Mouse (Mus musculus): Measurements from ENCODE around the gene Olfr750.

Olfr750 gene

GRCm38 (mm10) chr14:51036214-51036613 is 38.0 kb downstream of the Olfr750 start:
- in situ Hi-C loops (cut with MseI, MboI): no loop called here

GRCm38 (mm10) chr14:51035206-51035605 is 39.0 kb downstream of the Olfr750 start:
- in situ Hi-C loops (cut with MseI, MboI): no loop called here

- in situ Hi-C loops (cut with MseI, MboI): loop anchor here (5.0 kb wide), 1 partner anchor 35 kb away; no protein-coding TSS in a partner anchor
These were observed 46.7 kb downstream of the Olfr750 start for GRCm38 (mm10) chr14:51027387-51028155.

- in situ Hi-C loops (cut with MseI, MboI): loop anchor here (5.0 kb wide), 1 partner anchor 36 kb away; no protein-coding TSS in a partner anchor
These were observed 47.7 kb downstream of the Olfr750 start for GRCm38 (mm10) chr14:51026391-51027133.

GRCm38 (mm10) chr14:51024820-51025219 is 49.4 kb downstream of the Olfr750 start:
- in situ Hi-C loops (cut with MseI, MboI): loop anchor here (5.0 kb wide), 1 partner anchor 37 kb away; no protein-coding TSS in a partner anchor

GRCm38 (mm10) chr14:51023457-51023856 is 50.8 kb downstream of the Olfr750 start:
- in situ Hi-C loops (cut with MseI, MboI): no loop called here

- in situ Hi-C loops (cut with MseI, MboI): no loop called here
These were observed 57.0 kb downstream of the Olfr750 start for GRCm38 (mm10) chr14:51017256-51017655.
